In the genomic region with DNA sequence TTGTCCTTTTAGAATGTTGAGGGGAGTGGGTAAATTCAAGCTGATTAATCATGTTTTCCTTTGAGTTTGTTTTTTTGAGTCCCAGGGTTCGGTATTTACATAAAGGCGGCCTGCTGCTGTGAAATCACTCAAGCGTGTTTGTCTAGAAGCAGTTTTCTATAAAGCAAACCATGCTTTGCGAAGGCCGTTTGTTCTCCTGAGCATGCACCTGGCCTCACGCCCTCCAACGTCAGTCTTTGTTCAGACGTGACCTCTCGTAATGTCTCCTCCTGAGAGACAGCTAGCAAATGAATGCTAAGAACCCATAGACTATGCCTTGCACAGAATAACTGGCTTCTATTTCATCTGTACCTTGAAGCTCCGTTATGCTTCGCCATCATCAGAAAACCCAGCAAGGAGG, we compare ENCODE assay signal across 21 mouse cellular contexts.
DNase-seq lines count a peak whose midpoint lies in the region; ATAC-seq and TF ChIP-seq lines count a peak whose summit lies in the region.
"Had no signal": no experiment of that assay in that cellular context is flagged by ENCODE, and none has a peak within 500 bp of the region (broad histone marks: within the 10 kb centered on the region; RNA-seq: fewer than 3 reads in every experiment).

No protein-coding gene starts in this region.

- WGBS in hindbrain, embryonic 14.5 days, result 23% methylated on average over 11 of the region's 11 CpGs
- WGBS in hindbrain, embryonic 12.5 days, result 32% methylated on average over 11 of the region's 11 CpGs

- in situ Hi-C loops in CH12.LX (cut with MboI; ENCODE audit: low pct_ligation_motif_present, low pct_unique_long_range_greater_than_20kb, low sequenced_read_pairs), result no loop called here

- no peak overlapping the region for H3K27ac ChIP-seq in hindbrain, embryonic 14.5 days
- no peak overlapping the region for H3K27ac ChIP-seq in hindbrain, embryonic 12.5 days
- H3K27ac ChIP-seq in CH12.LX (ENCODE audit: insufficient read depth, low read depth), result no peak overlapping the region
- H3K27ac ChIP-seq: embryonic facial prominence, embryonic 10.5 days; forebrain, embryonic 13.5 days; limb, embryonic 15.5 days had no signal

- intact Hi-C loops in left cerebral cortex, postnatal 4 days (cut with DNase I), result no loop called here

- TF ChIP-seq EP300 in CH12.LX (IDR thresholded peaks at IDR 0.05; ENCODE audit: low read length), result peak; percentile 15; the same call in 1 of the 2 replicates

- no peaks in the 10 kb centered on the region for H3K27me3 ChIP-seq in hindbrain, embryonic 14.5 days (ENCODE audit: control insufficient read depth, insufficient read depth, low read length)
- H3K27me3 ChIP-seq in hindbrain, embryonic 12.5 days, result no peaks in the 10 kb centered on the region
- no peaks in the 10 kb centered on the region for H3K27me3 ChIP-seq in CH12.LX (replicated peaks)
- H3K27me3 ChIP-seq: forebrain, embryonic 13.5 days; heart, embryonic 12.5 days; limb, embryonic 15.5 days had no signal

- H3K4me3 ChIP-seq in hindbrain, embryonic 14.5 days (replicated peaks; ENCODE audit: low read length), result no peak overlapping the region
- no peak overlapping the region for H3K4me3 ChIP-seq in hindbrain, embryonic 12.5 days
- no peak overlapping the region for H3K4me3 ChIP-seq in CH12.LX (replicated peaks in 1 of 3; ENCODE audit: low read depth in 2 of 3, low read length in 2 of 3, poor library complexity in 1 of 3)
- H3K4me3 ChIP-seq: embryonic facial prominence, embryonic 10.5 days; forebrain, embryonic 13.5 days; heart, embryonic 12.5 days; layer of hippocampus, adult 2 months; limb, embryonic 15.5 days had no signal

- 0 out of 2 replicates have a peak, but pooled peaks cover 5% of the 10 kb centered on the region for H3K4me1 ChIP-seq in hindbrain, embryonic 14.5 days (replicated peaks; ENCODE audit: control insufficient read depth, insufficient read depth, low read length)
- peaks cover 3% of the 10 kb centered on the region for H3K4me1 ChIP-seq in hindbrain, embryonic 12.5 days
- peaks cover 0 to 26% of the 10 kb centered on the region in 2 experiments; a peak in 2 of 4 replicates for H3K4me1 ChIP-seq in CH12.LX (ENCODE audit: control insufficient read depth in 1 of 2, insufficient read depth in 2 of 2)
- H3K4me1 ChIP-seq: heart, embryonic 12.5 days had no signal

- dilution Hi-C loops in CH12.LX (cut with MboI; ENCODE audit: extremely low pct_ligation_motif_present, extremely low pct_unique_long_range_greater_than_20kb, low sequenced_read_pairs), result no loop called here

- H3K9ac ChIP-seq in hindbrain, embryonic 14.5 days, result no peak overlapping the region
- no peak overlapping the region for H3K9ac ChIP-seq in hindbrain, embryonic 12.5 days
- no peak overlapping the region for H3K9ac ChIP-seq in CH12.LX (ENCODE audit: insufficient read depth, low read depth)
- H3K9ac ChIP-seq: forebrain, embryonic 13.5 days; heart, embryonic 12.5 days; limb, embryonic 15.5 days had no signal

- no peak for TF ChIP-seq POLR2A in CH12.LX (IDR thresholded peaks at IDR 0.05; ENCODE audit: low read depth, low read length)

- H3K36me3 ChIP-seq in hindbrain, embryonic 14.5 days (replicated peaks; ENCODE audit: control insufficient read depth, insufficient read depth), result no peaks in the 10 kb centered on the region
- no peaks in the 10 kb centered on the region for H3K36me3 ChIP-seq in hindbrain, embryonic 12.5 days
- no peaks in the 10 kb centered on the region for H3K36me3 ChIP-seq in CH12.LX (replicated peaks in 1 of 2; ENCODE audit: control insufficient read depth in 1 of 2, insufficient read depth in 1 of 2, low read length in 1 of 2)
- H3K36me3 ChIP-seq: embryonic facial prominence, embryonic 10.5 days; heart, embryonic 12.5 days; limb, embryonic 15.5 days had no signal

- TF ChIP-seq CTCF in CH12.LX (conservative IDR thresholded peaks at IDR 0.05 in 1 of 2, IDR thresholded peaks at IDR 0.05 in 1 of 2; ENCODE audit: low read depth in 2 of 2, low read length in 2 of 2), result no peak

- peak; percentile 27 for DNase-seq in hindbrain, embryonic 14.5 days (ENCODE audit: low spot score)
- peak; percentile 7 for DNase-seq in left cerebral cortex, postnatal 4 days
- no peak for DNase-seq in left cerebral cortex, adult 18-20 months (ENCODE audit: low spot score in 2 of 2)
- DNase-seq in CH12.LX (ENCODE audit: extremely low read depth), result peak; percentile 53
- peak; percentile 33 for DNase-seq in embryo, embryonic 10 days (ENCODE audit: low spot score)
- no peak for DNase-seq in right cerebral cortex, postnatal 36 days (ENCODE audit: low spot score in 2 of 2)
- DNase-seq: adrenal gland, postnatal 25 days; cerebellum, adult 11-12 months; cerebellum, postnatal 14 days; heart, postnatal 14 days; layer of hippocampus, postnatal 36 days; lung, postnatal 10 days; thymus, postnatal 36 days had no signal

- no peaks in the 10 kb centered on the region for H3K79me2 ChIP-seq in CH12.LX (replicated peaks; ENCODE audit: control insufficient read depth, extremely low read depth, insufficient read depth, poor library complexity, severe bottlenecking)

- H3K4me2 ChIP-seq in hindbrain, embryonic 14.5 days (replicated peaks), result no peak overlapping the region
- H3K4me2 ChIP-seq in hindbrain, embryonic 12.5 days (replicated peaks), result no peak overlapping the region
- no peak overlapping the region for H3K4me2 ChIP-seq in CH12.LX (ENCODE audit: insufficient read depth, low read depth, poor library complexity, severe bottlenecking)
- H3K4me2 ChIP-seq: forebrain, embryonic 13.5 days; heart, embryonic 12.5 days; limb, embryonic 15.5 days had no signal

- ATAC-seq in hindbrain, embryonic 14.5 days (ENCODE audit: low FRiP score), result no peak
- ATAC-seq in hindbrain, embryonic 12.5 days (ENCODE audit: low FRiP score), result no peak
- ATAC-seq: activated CD4-positive, CD25-positive, alpha-beta regulatory T cell, adult 4 months; forebrain, embryonic 13.5 days; Patski had no signal

- no peaks in the 10 kb centered on the region for H3K9me3 ChIP-seq in hindbrain, embryonic 14.5 days (ENCODE audit: control insufficient read depth, low read length)
- H3K9me3 ChIP-seq in hindbrain, embryonic 12.5 days (replicated peaks), result no peaks in the 10 kb centered on the region
- H3K9me3 ChIP-seq in CH12.LX (replicated peaks; ENCODE audit: low read length), result no peaks in the 10 kb centered on the region
- H3K9me3 ChIP-seq: embryonic facial prominence, embryonic 10.5 days; forebrain, embryonic 13.5 days; heart, embryonic 12.5 days; limb, embryonic 15.5 days had no signal

- no peak for TF ChIP-seq RAD21 in CH12.LX (IDR thresholded peaks at IDR 0.05; ENCODE audit: low read depth, low read length)

TF ChIP-seq in CH12.LX, 34 proteins besides CTCF, POLR2A, EP300 and RAD21:
- TF ChIP-seq ZNF384 (IDR thresholded peaks at IDR 0.05; ENCODE audit: low read depth, low read length) (no peak), NRF1 (IDR thresholded peaks at IDR 0.05; ENCODE audit: low read depth, low read length) (0 out of 2 replicates have a peak, but pooled peaks have one; percentile 15), MAX (IDR thresholded peaks at IDR 0.05; ENCODE audit: low read length) (peak; percentile 24; the same call in 1 of the 2 replicates), TBP (conservative IDR thresholded peaks at IDR 0.05; ENCODE audit: low read depth, low read length) (no peak)

Comparison
In these comparisons a context has a peak if more than half of its experiments do, and no peak if none do; other contexts are left out.
1. DNase-seq: peak in hindbrain, embryonic 14.5 days (single experiment), left cerebral cortex, postnatal 4 days (single experiment), CH12.LX (single experiment) and embryo, embryonic 10 days (single experiment); none in left cerebral cortex, adult 18-20 months (0 of 2) and right cerebral cortex, postnatal 36 days (0 of 2).